Mouse (Mus musculus) intestine, embryonic 16.5 days (tissue): ENCODE results near the gene Srgap3. TPM values are rescaled to one million over a fixed set of nuclear protein-coding genes. Genes with fewer than 3 reads are reported as not detected.

Experiments
- ATAC-seq: fragments of 200-750 bp; cut with Nextera tagmentation; 2 replicates; pipeline ENCODE4 v1.8.0; 2017; ENCODE audit warnings: moderate TSS enrichment, moderate library complexity
- H3K27ac ChIP-seq: fragments of 300-500 bp; sonication (generic); 2 replicates; pipeline ENCODE4 v1.5.1; 2014; ENCODE audit warnings: mild to moderate bottlenecking, low read length
- H3K27me3 ChIP-seq: fragments of 300-500 bp; sonication (generic); replicated peaks from 2 replicates; pipeline ENCODE4 v1.6.1; 2014; ENCODE audit warnings: low read length, control low read depth, mixed read lengths; ENCODE audit not compliant: control insufficient read depth, insufficient read depth
- H3K36me3 ChIP-seq: fragments of 300-500 bp; sonication (generic); 2 replicates; pipeline ENCODE4 v1.6.1; 2014; ENCODE audit warnings: low read length, control low read depth; ENCODE audit not compliant: control insufficient read depth, insufficient read depth
- H3K4me1 ChIP-seq: fragments of 300-500 bp; sonication (generic); 2 replicates; pipeline ENCODE4 v1.6.1; 2014; ENCODE audit warnings: low read length, control low read depth, mixed read lengths; ENCODE audit not compliant: control insufficient read depth, insufficient read depth
- H3K4me2 ChIP-seq: fragments of 300-500 bp; sonication (generic); 2 replicates; pipeline ENCODE4 v1.6.1; 2014; ENCODE audit warnings: low read depth, low read length, control low read depth
- H3K4me3 ChIP-seq: fragments of 300-500 bp; sonication (generic); 2 replicates; pipeline ENCODE4 v1.5.1; 2014; ENCODE audit warnings: mild to moderate bottlenecking, low read length
- H3K9ac ChIP-seq: fragments of 300-500 bp; sonication (generic); 2 replicates; pipeline ENCODE4 v1.6.1; 2014; ENCODE audit warnings: low read depth, low read length
- H3K9me3 ChIP-seq: fragments of 300-500 bp; sonication (generic); 2 replicates; pipeline ENCODE4 v1.6.1; 2016; ENCODE audit warnings: low read length, control low read depth; ENCODE audit not compliant: control insufficient read depth
- WGBS: fragments of 180-500 bp; shearing (Covaris S2); extraction: QIAGEN DNeasy Blood & Tissue Kit; methylation state at CpG from one replicate; pipeline ENCODE4 v1.1.7; 2014; 5-methylcytosine and 5-hydroxymethylcytosine counted together
- polyA plus RNA-seq: library from polyadenylated mRNA; unstranded; fragments of >200 nt; fragmentation: Nextera tagmentation; extraction: Ambion mirVana; gene quantifications from 2 replicates; pipeline ENCODE4 v1.2.1, GENCODE M21; 2015

The Srgap3 gene
- polyA plus RNA-seq, 1 experiment from 2014 or later = 3.5 TPM

- ATAC-seq = no peak
- H3K27ac ChIP-seq = no peak overlapping the region
- H3K4me1 ChIP-seq = peaks cover 3% of the 10 kb centered on the region
- 80% methylated on average over 2 of the region's 2 CpGs for WGBS
- H3K9ac ChIP-seq = no peak overlapping the region
- no peaks in the 10 kb centered on the region for H3K36me3 ChIP-seq
- H3K4me2 ChIP-seq = no peak overlapping the region
- no peaks in the 10 kb centered on the region for H3K9me3 ChIP-seq
- no peaks in the 10 kb centered on the region for H3K27me3 ChIP-seq
- no peak overlapping the region for H3K4me3 ChIP-seq
Measured at GRCm38 (mm10) chr6:112838879-112839278, 108.2 kb downstream of the Srgap3 start.

DNA sequence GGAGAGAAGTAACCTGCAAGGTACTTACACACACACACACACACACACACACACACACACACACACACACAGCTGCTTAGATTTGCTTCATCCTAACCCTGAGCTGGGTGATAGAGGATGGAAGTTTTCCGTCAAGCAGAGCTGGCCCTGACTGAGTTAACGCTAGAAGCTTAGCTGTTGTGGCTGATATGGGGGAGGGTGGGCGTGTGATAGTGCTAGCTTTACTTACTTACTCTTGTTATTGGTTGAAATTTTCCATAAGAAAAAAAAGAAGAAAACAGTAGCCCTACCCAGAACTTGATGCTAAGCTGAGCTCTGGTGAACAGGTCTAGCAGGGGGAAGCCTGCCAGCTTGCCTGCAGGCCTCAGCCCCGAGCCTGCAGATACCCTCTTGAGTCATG lies 110.4 kb downstream of the Srgap3 start:
- no peak for ATAC-seq
- H3K27ac ChIP-seq = no peak overlapping the region
- no peaks in the 10 kb centered on the region for H3K9me3 ChIP-seq
- no peaks in the 10 kb centered on the region for H3K27me3 ChIP-seq
- H3K4me1 ChIP-seq = no peaks in the 10 kb centered on the region
- H3K9ac ChIP-seq = no peak overlapping the region
- no peak overlapping the region for H3K4me2 ChIP-seq
- H3K36me3 ChIP-seq = no peaks in the 10 kb centered on the region
- WGBS = 70% methylated on average over 4 of the region's 4 CpGs
- no peak overlapping the region for H3K4me3 ChIP-seq

DNA sequence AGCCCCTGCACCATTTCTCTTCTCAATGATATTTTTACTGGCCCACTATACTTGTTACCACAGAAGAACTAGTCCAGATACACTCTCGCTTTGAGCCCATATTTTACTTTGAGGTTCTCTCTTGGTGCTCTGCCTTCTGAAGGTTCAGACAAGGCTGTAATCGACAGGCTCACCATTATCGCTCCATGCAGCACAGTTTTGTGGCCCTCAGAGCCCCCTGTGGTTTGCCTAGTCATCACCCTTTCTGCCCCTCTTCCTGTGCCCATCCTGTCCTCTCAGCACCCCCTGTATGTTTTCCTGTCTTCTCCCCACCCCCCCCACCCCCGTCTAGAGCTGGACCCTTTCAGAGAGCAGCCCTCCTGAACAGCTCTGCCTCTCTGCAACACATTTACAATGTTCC lies 111.7 kb downstream of the Srgap3 start:
- no peaks in the 10 kb centered on the region for H3K27me3 ChIP-seq

GRCm38 (mm10) chr6:112834430-112834829 lies 112.6 kb downstream of the Srgap3 start:
- WGBS = 83% methylated on average over 5 of the region's 5 CpGs
- 0 out of 2 replicates have a peak, but pooled peaks cover under 1% of the 10 kb centered on the region for H3K4me1 ChIP-seq
- no peaks in the 10 kb centered on the region for H3K36me3 ChIP-seq
- no peak overlapping the region for H3K27ac ChIP-seq
- H3K9me3 ChIP-seq = no peaks in the 10 kb centered on the region
- no peak overlapping the region for H3K4me3 ChIP-seq
- no peaks in the 10 kb centered on the region for H3K27me3 ChIP-seq
- ATAC-seq = no peak
- no peak overlapping the region for H3K9ac ChIP-seq
- H3K4me2 ChIP-seq = no peak overlapping the region

More for the DNA sequence above, 111.7 kb downstream of the Srgap3 start:
- Histone ChIP-seq H3K9ac (no peak overlapping the region), H3K4me1 (no peaks in the 10 kb centered on the region), H3K4me3 (no peak overlapping the region), H3K4me2 (no peak overlapping the region), H3K36me3 (no peaks in the 10 kb centered on the region), H3K27ac (no peak overlapping the region), H3K9me3 (no peaks in the 10 kb centered on the region)
- 84% methylated on average over 4 of the region's 4 CpGs for WGBS
- no peak for ATAC-seq

DNA sequence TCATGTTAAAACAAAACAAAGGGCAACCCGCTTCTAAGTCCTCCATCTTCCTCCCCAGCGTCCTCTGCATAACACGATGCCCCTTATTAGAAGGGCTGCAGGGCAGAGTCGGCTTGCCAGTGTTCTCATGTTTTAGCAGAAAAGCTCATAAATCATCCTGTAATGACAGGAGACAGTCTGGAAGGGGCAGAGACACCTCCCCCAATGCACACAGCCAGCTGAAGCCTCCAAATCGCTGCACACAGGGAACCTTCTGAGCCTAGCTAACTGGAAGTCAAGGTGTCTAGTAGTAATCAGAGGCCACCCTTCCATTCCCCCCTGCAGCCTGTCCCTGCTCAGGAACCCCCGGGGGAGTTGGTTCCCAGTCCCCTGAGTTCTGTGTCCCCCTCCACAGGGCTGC lies 113.3 kb downstream of the Srgap3 start:
- no peak overlapping the region for H3K4me3 ChIP-seq
- no peaks in the 10 kb centered on the region for H3K36me3 ChIP-seq
- no peak overlapping the region for H3K9ac ChIP-seq
- H3K4me1 ChIP-seq = 0 out of 2 replicates have a peak, but pooled peaks cover 4% of the 10 kb centered on the region
- no peaks in the 10 kb centered on the region for H3K27me3 ChIP-seq
- ATAC-seq = no peak
- no peak overlapping the region for H3K27ac ChIP-seq
- no peak overlapping the region for H3K4me2 ChIP-seq
- no peaks in the 10 kb centered on the region for H3K9me3 ChIP-seq
- 27% methylated on average over 6 of the region's 6 CpGs for WGBS

- Histone ChIP-seq H3K36me3 (no peaks in the 10 kb centered on the region), H3K4me2 (no peak overlapping the region), H3K27ac (no peak overlapping the region), H3K9me3 (no peaks in the 10 kb centered on the region), H3K9ac (no peak overlapping the region; the same call in 1 of the 2 replicates), H3K4me3 (no peak overlapping the region), H3K27me3 (no peaks in the 10 kb centered on the region), H3K4me1 (0 out of 2 replicates have a peak, but pooled peaks cover 4% of the 10 kb centered on the region)
- 67% methylated on average over 12 of the region's 12 CpGs for WGBS
- no peak for ATAC-seq
Measured at GRCm38 (mm10) chr6:112829196-112829595, 117.9 kb downstream of the Srgap3 start.

DNA sequence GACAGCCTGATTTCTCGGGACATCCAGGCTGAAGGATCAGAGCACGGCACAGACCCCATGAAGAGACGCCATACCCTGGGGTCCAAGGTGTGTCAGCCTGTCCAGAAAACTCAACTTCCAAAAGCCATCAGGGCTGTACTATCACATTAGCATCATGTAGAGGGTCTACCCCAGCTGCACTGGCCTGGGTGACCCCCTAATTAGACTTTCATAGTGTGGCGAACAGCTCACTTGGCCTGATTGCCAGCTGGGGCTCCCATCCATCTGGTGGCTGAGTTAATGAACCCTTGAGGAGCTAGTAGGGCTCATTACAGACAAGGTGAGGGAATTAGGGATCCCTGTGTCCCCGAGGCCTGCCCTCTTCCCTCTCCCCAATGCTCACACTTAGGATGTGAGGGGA lies 118.6 kb downstream of the Srgap3 start:
- Histone ChIP-seq H3K27me3 (no peaks in the 10 kb centered on the region), H3K4me3 (no peak overlapping the region), H3K27ac (no peak overlapping the region), H3K36me3 (no peaks in the 10 kb centered on the region), H3K9me3 (no peaks in the 10 kb centered on the region), H3K4me2 (no peak overlapping the region), H3K4me1 (0 out of 2 replicates have a peak, but pooled peaks cover 4% of the 10 kb centered on the region), H3K9ac (no peak overlapping the region)
- WGBS = 89% methylated on average over 5 of the region's 5 CpGs
- ATAC-seq = no peak

- no peaks in the 10 kb centered on the region for H3K27me3 ChIP-seq
- H3K4me1 ChIP-seq = 0 out of 2 replicates have a peak, but pooled peaks cover 4% of the 10 kb centered on the region
- 90% methylated on average over 6 of the region's 6 CpGs for WGBS
- no peak overlapping the region for H3K27ac ChIP-seq
- no peaks in the 10 kb centered on the region for H3K9me3 ChIP-seq
- ATAC-seq = no peak
- H3K36me3 ChIP-seq = no peaks in the 10 kb centered on the region
- no peak overlapping the region for H3K4me2 ChIP-seq
- no peak overlapping the region for H3K9ac ChIP-seq
- H3K4me3 ChIP-seq = no peak overlapping the region
Measured at GRCm38 (mm10) chr6:112825657-112826056, 121.4 kb downstream of the Srgap3 start.

GRCm38 (mm10) chr6:112823096-112823495 lies 124.0 kb downstream of the Srgap3 start:
- WGBS = 87% methylated on average over 6 of the region's 6 CpGs
- Histone ChIP-seq H3K36me3 (no peaks in the 10 kb centered on the region), H3K27me3 (no peaks in the 10 kb centered on the region), H3K4me1 (no peaks in the 10 kb centered on the region), H3K4me3 (no peak overlapping the region), H3K27ac (no peak overlapping the region), H3K4me2 (no peak overlapping the region), H3K9ac (no peak overlapping the region), H3K9me3 (no peaks in the 10 kb centered on the region)
- ATAC-seq = no peak

DNA sequence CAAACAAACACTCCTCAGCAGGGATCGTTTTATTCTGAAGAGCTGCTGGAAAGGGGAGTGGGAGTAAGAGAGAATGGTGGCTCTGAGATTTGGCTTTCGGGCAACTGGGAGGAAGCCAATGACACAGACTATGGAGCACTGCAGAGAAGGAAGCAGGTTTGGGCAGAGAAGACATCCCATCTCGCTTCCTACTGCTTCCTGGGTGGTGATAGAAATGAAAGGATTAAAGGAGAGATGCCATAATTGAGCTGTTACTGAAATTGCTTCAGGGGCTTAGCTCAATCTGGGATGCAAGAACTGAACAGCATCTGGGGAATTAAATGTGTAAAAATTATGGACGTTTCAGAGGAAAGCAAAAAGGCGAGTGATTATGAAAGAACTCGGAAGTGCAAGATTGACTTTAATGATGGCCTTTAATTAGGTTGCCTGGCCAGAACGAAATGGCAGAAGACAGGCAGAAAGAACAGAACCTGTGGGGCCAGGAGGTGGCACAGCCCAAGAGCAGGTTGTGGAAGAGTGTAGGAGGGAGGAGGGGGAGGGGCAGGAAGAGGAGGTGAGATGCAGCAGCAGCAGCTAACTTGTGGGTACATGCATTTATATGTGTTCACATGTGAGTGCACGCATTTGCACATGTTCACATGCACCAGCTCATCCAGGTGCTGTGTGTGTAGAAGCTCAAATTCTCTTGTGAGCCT lies 126.6 kb downstream of the Srgap3 start:
- Histone ChIP-seq H3K4me1 (peaks cover under 1% of the 10 kb centered on the region; the same call in 1 of the 2 replicates), H3K9me3 (no peaks in the 10 kb centered on the region), H3K4me2 (no peak overlapping the region), H3K9ac (no peak overlapping the region), H3K4me3 (no peak overlapping the region), H3K27ac (no peak overlapping the region), H3K27me3 (no peaks in the 10 kb centered on the region), H3K36me3 (no peaks in the 10 kb centered on the region)
- 75% methylated on average over 8 of the region's 8 CpGs for WGBS
- ATAC-seq = no peak
